Mouse (Mus musculus) midbrain, postnatal 0 days (tissue): ENCODE measurements around the gene Ugt1a8. TPM values are rescaled to one million over a fixed set of nuclear protein-coding genes. Genes with fewer than 3 reads are reported as not detected.
"Not testable (repeated sequence)": the region's sequence is repeated elsewhere in the genome, so short reads cannot be mapped to it uniquely, and the experiment has no call there.

ENCODE experiments used
- ATAC-seq: fragments of 200-750 bp; cut with Nextera tagmentation; 2 replicates; pipeline ENCODE4 v1.8.0; 2017; ENCODE audit warnings: moderate number of reproducible peaks, mild to moderate bottlenecking, moderate TSS enrichment, moderate library complexity; ENCODE audit not compliant: low FRiP score
- DNase-seq: peaks from one replicate; pipeline ENCODE4 v3.0.0-alpha.2; 2015; ENCODE audit warnings: low spot score
- H3K27ac ChIP-seq: fragments of 300-500 bp; sonication (generic); 2 replicates; pipeline ENCODE4 v1.5.1; 2014; ENCODE audit warnings: low read depth, mild to moderate bottlenecking, low read length, mixed read lengths
- H3K27me3 ChIP-seq: fragments of 300-500 bp; sonication (generic); 2 replicates; pipeline ENCODE4 v1.6.1; 2014; ENCODE audit warnings: low read length, control low read depth, mixed read lengths; ENCODE audit not compliant: insufficient read depth
- H3K36me3 ChIP-seq: fragments of 300-500 bp; sonication (generic); 2 replicates; pipeline ENCODE4 v1.6.1; 2014; ENCODE audit warnings: low read length, control low read depth, mixed read lengths; ENCODE audit not compliant: insufficient read depth
- H3K4me1 ChIP-seq: fragments of 300-500 bp; sonication (generic); 2 replicates; pipeline ENCODE4 v1.6.1; 2014; ENCODE audit warnings: mild to moderate bottlenecking, control low read depth, antibody characterized with exemption, low read length, mixed read lengths; ENCODE audit not compliant: insufficient read depth
- H3K4me2 ChIP-seq: fragments of 300-500 bp; sonication (generic); 2 replicates; pipeline ENCODE4 v1.6.1; 2014; ENCODE audit warnings: low read depth, mild to moderate bottlenecking, low read length, mixed read lengths; ENCODE audit not compliant: poor library complexity, severe bottlenecking
- H3K4me3 ChIP-seq: fragments of 300-500 bp; sonication (generic); 2 replicates; pipeline ENCODE4 v1.5.1; 2014; ENCODE audit warnings: low read depth, mild to moderate bottlenecking, low read length, moderate library complexity
- H3K9ac ChIP-seq: fragments of 300-500 bp; sonication (generic); replicated peaks from 2 replicates; pipeline ENCODE4 v1.6.1; 2014; ENCODE audit warnings: mild to moderate bottlenecking, low read length, moderate library complexity, mixed read lengths; ENCODE audit not compliant: poor library complexity, severe bottlenecking
- H3K9me3 ChIP-seq: fragments of 300-500 bp; sonication (generic); 2 replicates; pipeline ENCODE4 v1.6.1; 2016; ENCODE audit warnings: low read length, control low read depth
- CTCF ChIP-seq: IDR thresholded peaks from 2 replicates; pipeline ENCODE4 v1.5.1; 2016; ENCODE audit warnings: antibody characterized with exemption, mild to moderate bottlenecking
- WGBS: fragments of 180-500 bp; shearing (Covaris S2); extraction: QIAGEN DNeasy Blood & Tissue Kit; methylation state at CpG from one replicate; pipeline ENCODE4 v1.1.7; 2014; 5-methylcytosine and 5-hydroxymethylcytosine counted together
- polyA plus RNA-seq: library from polyadenylated mRNA; unstranded; fragments of >200 nt; fragmentation: Nextera tagmentation; extraction: Ambion mirVana; gene quantifications from 2 replicates; pipeline ENCODE4 v1.2.1, GENCODE M21; 2015
- total RNA-seq: library from RNA; depleted of rRNA; stranded (reverse); fragments of >200 nt; gene quantifications from 2 replicates; pipeline ENCODE4 v1.2.3, GENCODE M21; 2014

The Ugt1a8 gene
- total and polyA plus RNA-seq, 2 experiments from 2014 or later: not detected

GRCm38 (mm10) chr1:88104667-88105430, 17.2 kb downstream of the Ugt1a8 start:
- DNase-seq (no peak), ATAC-seq (no peak)
- no peak for TF ChIP-seq CTCF
- Histone ChIP-seq H3K27me3 (no peaks in the 10 kb centered on the region), H3K4me1 (no peaks in the 10 kb centered on the region), H3K27ac (no peak overlapping the region), H3K4me3 (no peak overlapping the region), H3K9ac (no peak overlapping the region), H3K9me3 (no peaks in the 10 kb centered on the region), H3K36me3 (no peaks in the 10 kb centered on the region), H3K4me2 (no peak overlapping the region)
- 77% methylated on average over 1 of the region's 1 CpGs for WGBS

GRCm38 (mm10) chr1:88105656-88106055, 18.0 kb downstream of the Ugt1a8 start:
- Histone ChIP-seq H3K27ac (no peak overlapping the region), H3K9ac (no peak overlapping the region), H3K27me3 (no peaks in the 10 kb centered on the region), H3K4me2 (no peak overlapping the region), H3K4me1 (no peaks in the 10 kb centered on the region), H3K9me3 (no peaks in the 10 kb centered on the region), H3K4me3 (no peak overlapping the region), H3K36me3 (no peaks in the 10 kb centered on the region)
- DNase-seq (no peak), ATAC-seq (no peak)
- TF ChIP-seq CTCF: no peak
- 66% methylated on average over 2 of the region's 2 CpGs for WGBS

- not testable (repeated sequence) for DNase-seq, H3K4me1 ChIP-seq, ATAC-seq, H3K27me3 ChIP-seq, H3K9ac ChIP-seq, H3K9me3 ChIP-seq, H3K36me3 ChIP-seq, H3K27ac ChIP-seq, H3K4me2 ChIP-seq, H3K4me3 ChIP-seq
- WGBS: 80% methylated on average over 2 of the region's 2 CpGs
Observed at GRCm38 (mm10) chr1:88109027-88109557, 21.5 kb downstream of the Ugt1a8 start.

- not testable (repeated sequence) for H3K4me2 ChIP-seq, H3K9me3 ChIP-seq, H3K4me1 ChIP-seq, H3K36me3 ChIP-seq, DNase-seq, H3K9ac ChIP-seq, ATAC-seq, H3K27ac ChIP-seq, H3K27me3 ChIP-seq, H3K4me3 ChIP-seq
- 83% methylated on average over 2 of the region's 2 CpGs for WGBS
Observed at GRCm38 (mm10) chr1:88109604-88110003, 22.0 kb downstream of the Ugt1a8 start.

- ATAC-seq, H3K9ac ChIP-seq, H3K27ac ChIP-seq, H3K36me3 ChIP-seq, DNase-seq, H3K4me3 ChIP-seq, H3K27me3 ChIP-seq, H3K4me2 ChIP-seq, H3K4me1 ChIP-seq, H3K9me3 ChIP-seq: not testable (repeated sequence)
- 93% methylated on average over 6 of the region's 6 CpGs for WGBS
Observed at GRCm38 (mm10) chr1:88112769-88113168, 25.2 kb downstream of the Ugt1a8 start.

GRCm38 (mm10) chr1:88120550-88120949, 32.9 kb downstream of the Ugt1a8 start:
- not testable (repeated sequence) for H3K4me3 ChIP-seq, H3K4me2 ChIP-seq, H3K27me3 ChIP-seq, H3K27ac ChIP-seq, H3K4me1 ChIP-seq, H3K36me3 ChIP-seq, H3K9me3 ChIP-seq, H3K9ac ChIP-seq, DNase-seq
- peak; percentile 31; the same call in 1 of the 2 replicates for TF ChIP-seq CTCF
- WGBS: 8% methylated on average over 4 of the region's 4 CpGs
- peak; percentile 47; the same call in 1 of the 2 replicates for ATAC-seq
